Mouse (Mus musculus): ENCODE data around the gene Mob2.

- TF ChIP-seq POLR2A (IDR thresholded peaks at IDR 0.05; ENCODE audit: extremely low read depth, insufficient read depth, low read length) (no peak), CTCF (IDR thresholded peaks at IDR 0.05; ENCODE audit: extremely low read depth, insufficient read depth, low read length) (no peak)
These were observed 43.9 kb upstream of the Mob2 start for GRCm38 (mm10) chr7:142104747-142105146.
